Mouse (Mus musculus): ENCODE measurements around the gene March1. TPM values are rescaled to one million over a fixed set of nuclear protein-coding genes. Genes with fewer than 3 reads are reported as not detected.

Gene March1
- total and polyA plus RNA-seq, 3 experiments = 0.04 TPM; not detected in 2

DNA sequence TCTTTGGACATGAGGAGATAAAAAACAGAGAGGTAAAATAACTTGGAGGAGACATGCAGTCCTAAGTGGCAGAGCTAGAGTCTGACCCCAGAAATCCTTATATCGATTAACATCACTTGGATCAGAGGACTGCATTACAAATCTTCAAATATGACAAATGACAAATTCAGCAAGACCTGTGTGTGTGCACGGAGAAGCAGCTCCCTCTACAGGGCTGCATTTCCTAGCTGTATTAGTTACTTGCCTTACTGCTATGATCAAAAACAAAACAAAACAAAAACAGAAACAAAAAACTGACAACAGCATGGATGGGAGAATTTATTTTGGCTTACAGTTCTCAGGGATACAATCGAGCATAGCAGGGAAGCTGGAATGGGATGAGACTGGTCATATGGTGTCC, 827.7 kb downstream of the March1 start:
- Histone ChIP-seq H3K4me1 (ENCODE audit: control insufficient read depth in 1 of 2, insufficient read depth in 2 of 2, low read length in 2 of 2) (no peaks in the 10 kb centered on the region; a peak in 1 of 4 replicates), H3K9me3 (replicated peaks; ENCODE audit: insufficient read depth, low read length) (no peaks in the 10 kb centered on the region), H3K79me2 (ENCODE audit: control insufficient read depth, insufficient read depth, low read length, poor library complexity) (no peaks in the 10 kb centered on the region), H3K9ac (ENCODE audit: control insufficient read depth, low read depth, low read length, poor library complexity, severe bottlenecking) (no peak overlapping the region), H3K36me3 (ENCODE audit: control insufficient read depth in 1 of 2, insufficient read depth in 2 of 2, low read length in 2 of 2) (no peaks in the 10 kb centered on the region), H3K27ac (ENCODE audit: control insufficient read depth, low read depth, low read length) (no peak overlapping the region), H3K4me3 (ENCODE audit: control insufficient read depth in 1 of 2, insufficient read depth in 1 of 2, low read depth in 2 of 2, low read length in 2 of 2) (no peak overlapping the region), H3K27me3 (ENCODE audit: control insufficient read depth in 1 of 2, insufficient read depth in 2 of 2, low read length in 2 of 2) (no peaks in the 10 kb centered on the region)
- peak; percentile 21 for DNase-seq (ENCODE audit: low read depth, low spot score)
- TF ChIP-seq CHD2 (IDR thresholded peaks at IDR 0.05; ENCODE audit: low read length) = no peak
- TF ChIP-seq CTCF (IDR thresholded peaks at IDR 0.05 in 2 of 3, conservative IDR thresholded peaks at IDR 0.05 in 1 of 3; ENCODE audit: control insufficient read depth in 1 of 3, insufficient read depth in 1 of 3, low read depth in 2 of 3, low read length in 3 of 3, poor library complexity in 1 of 3, severe bottlenecking in 1 of 3) = peak in 2 of 3 experiments; percentile 7 to 41; a peak in 3 of 6 replicates
- peak; percentile 28 for TF ChIP-seq RAD21 (IDR thresholded peaks at IDR 0.05; ENCODE audit: low read depth, low read length)
- TF ChIP-seq CHD1 (IDR thresholded peaks at IDR 0.05; ENCODE audit: low read depth, low read length) = no peak
- no peak for TF ChIP-seq SIN3A (IDR thresholded peaks at IDR 0.05; ENCODE audit: low read length)
- no peak for TF ChIP-seq JUND (IDR thresholded peaks at IDR 0.05; ENCODE audit: low read depth, low read length)

- Histone ChIP-seq H3K27ac (ENCODE audit: control insufficient read depth, low read depth, low read length) (no peak overlapping the region), H3K79me2 (ENCODE audit: control insufficient read depth, insufficient read depth, low read length, poor library complexity) (no peaks in the 10 kb centered on the region), H3K36me3 (ENCODE audit: control insufficient read depth in 1 of 2, insufficient read depth in 2 of 2, low read length in 2 of 2) (no peaks in the 10 kb centered on the region), H3K9me3 (replicated peaks; ENCODE audit: insufficient read depth, low read length) (no peaks in the 10 kb centered on the region), H3K9ac (ENCODE audit: control insufficient read depth, low read depth, low read length, poor library complexity, severe bottlenecking) (no peak overlapping the region), H3K4me3 (ENCODE audit: control insufficient read depth in 1 of 2, insufficient read depth in 1 of 2, low read depth in 2 of 2, low read length in 2 of 2) (no peak overlapping the region), H3K4me1 (ENCODE audit: control insufficient read depth in 1 of 2, insufficient read depth in 2 of 2, low read length in 2 of 2) (no peaks in the 10 kb centered on the region; a peak in 1 of 4 replicates), H3K27me3 (ENCODE audit: control insufficient read depth in 1 of 2, insufficient read depth in 2 of 2, low read length in 2 of 2) (no peaks in the 10 kb centered on the region)
- peak; percentile 57 for DNase-seq (ENCODE audit: low read depth, low spot score)
- TF ChIP-seq MEF2A (IDR thresholded peaks at IDR 0.05; ENCODE audit: extremely low read depth, insufficient replicate concordance, low read depth, low read length, poor library complexity, severe bottlenecking) (no peak), CHD2 (IDR thresholded peaks at IDR 0.05; ENCODE audit: low read length) (no peak), ZNF384 (IDR thresholded peaks at IDR 0.05; ENCODE audit: low read depth, low read length) (no peak), TBP (IDR thresholded peaks at IDR 0.05; ENCODE audit: low read depth, low read length) (no peak), SIN3A (IDR thresholded peaks at IDR 0.05; ENCODE audit: low read length) (no peak), CTCF (IDR thresholded peaks at IDR 0.05 in 2 of 3, conservative IDR thresholded peaks at IDR 0.05 in 1 of 3; ENCODE audit: control insufficient read depth in 1 of 3, insufficient read depth in 1 of 3, low read depth in 2 of 3, low read length in 3 of 3, poor library complexity in 1 of 3, severe bottlenecking in 1 of 3) (peak; percentile 52 to 89 (median 54)), ZKSCAN1 (IDR thresholded peaks at IDR 0.05; ENCODE audit: low read depth, low read length) (no peak), ETS1 (IDR thresholded peaks at IDR 0.05; ENCODE audit: low read depth, low read length) (no peak), SMC3 (IDR thresholded peaks at IDR 0.05; ENCODE audit: low read depth, low read length) (peak; percentile 94), RAD21 (IDR thresholded peaks at IDR 0.05; ENCODE audit: low read depth, low read length) (peak; percentile 90), MYC (IDR thresholded peaks at IDR 0.05; ENCODE audit: low read depth, low read length) (no peak), MAFK (IDR thresholded peaks at IDR 0.05; ENCODE audit: borderline replicate concordance, low read depth, low read length) (no peak), ZC3H11A (IDR thresholded peaks at IDR 0.05; ENCODE audit: low read depth, low read length) (peak; percentile 87)
These were observed 833.0 kb downstream of the March1 start for GRCm38 (mm10) chr8:66450691-66451090.

All from MEL (cell line).